Mouse (Mus musculus): ENCODE measurements around the gene Zfp800.

DNA sequence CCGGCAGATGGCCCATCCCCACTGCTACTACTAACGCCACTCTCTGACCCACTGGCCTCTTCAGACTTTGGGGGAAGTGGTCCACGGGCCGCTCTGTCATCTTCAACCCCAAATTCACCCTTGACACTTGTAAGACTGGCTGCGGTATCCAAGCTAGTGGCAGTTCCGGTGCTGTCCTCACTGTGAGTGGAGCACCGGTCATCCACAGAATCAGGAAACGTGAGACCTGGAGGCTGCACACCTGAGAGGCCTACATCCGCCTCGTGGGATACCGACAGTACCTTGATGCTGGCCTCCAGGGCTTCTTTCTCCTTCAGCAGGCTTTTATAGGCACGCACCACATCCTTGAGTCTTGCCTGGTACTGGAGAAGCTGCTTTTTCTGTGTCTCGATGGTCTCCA is 23.1 kb upstream of the Zfp800 start:
- TF ChIP-seq CTCF (IDR thresholded peaks at IDR 0.05; ENCODE audit: borderline replicate concordance, control insufficient read depth, extremely low read depth, insufficient read depth, low read length, poor library complexity) (no peak), POLR2A (IDR thresholded peaks at IDR 0.05; ENCODE audit: control insufficient read depth, extremely low read depth, insufficient read depth, low read length, poor library complexity) (no peak)
